Mouse (Mus musculus) hematopoietic stem cell, adult 5-6 weeks (primary cell): ENCODE measurements around the gene Src. TPM values are rescaled to one million over a fixed set of nuclear protein-coding genes. Genes with fewer than 3 reads are reported as not detected.

Experiments used
- ATAC-seq, 2 experiments: fragments of 125-278 bp in 1 of 2; replicated peaks in 1 of 2; 2 replicates each; pipeline ENCODE4 v1.8.0; 2016 to 2017; ENCODE audit warnings: inconsistent platforms in 2 of 2, mild to moderate bottlenecking in 2 of 2, moderate number of reproducible peaks in 2 of 2, low read depth in 1 of 2, moderate TSS enrichment in 1 of 2; ENCODE audit not compliant: low FRiP score in 2 of 2, poor library complexity in 2 of 2, severe bottlenecking in 2 of 2, insufficient read depth in 1 of 2, low TSS enrichment in 1 of 2
- total RNA-seq: library from RNA; stranded (forward); fragments of 172-1452, 232-1000 nt; gene quantifications from 2 replicates; pipeline ENCODE4 v1.2.3, GENCODE M21; 2017

Src gene
- total RNA-seq, 1 experiment from 2014 or later, result 2.6 TPM

DNA sequence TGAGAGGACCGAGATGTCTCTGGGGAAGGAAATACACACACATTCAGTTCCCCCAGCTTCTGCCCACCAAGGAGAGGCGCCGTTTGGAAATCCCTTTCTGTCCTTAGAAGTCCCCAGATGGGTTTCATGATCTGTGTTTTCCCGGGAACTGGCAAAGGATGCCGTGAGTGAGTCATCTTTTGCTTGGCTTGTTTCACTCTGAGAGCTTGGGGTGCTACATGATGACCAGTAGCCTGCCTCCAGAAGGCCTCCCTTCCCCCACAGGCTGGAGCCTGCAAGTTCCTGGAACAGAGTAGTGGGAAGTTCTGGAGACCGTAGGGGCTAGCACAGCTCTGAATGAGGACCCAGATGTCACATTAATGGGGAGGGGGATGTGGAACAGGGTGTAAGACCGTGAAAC lies 10.6 kb upstream of the Src start:
- ATAC-seq, result no peak

DNA sequence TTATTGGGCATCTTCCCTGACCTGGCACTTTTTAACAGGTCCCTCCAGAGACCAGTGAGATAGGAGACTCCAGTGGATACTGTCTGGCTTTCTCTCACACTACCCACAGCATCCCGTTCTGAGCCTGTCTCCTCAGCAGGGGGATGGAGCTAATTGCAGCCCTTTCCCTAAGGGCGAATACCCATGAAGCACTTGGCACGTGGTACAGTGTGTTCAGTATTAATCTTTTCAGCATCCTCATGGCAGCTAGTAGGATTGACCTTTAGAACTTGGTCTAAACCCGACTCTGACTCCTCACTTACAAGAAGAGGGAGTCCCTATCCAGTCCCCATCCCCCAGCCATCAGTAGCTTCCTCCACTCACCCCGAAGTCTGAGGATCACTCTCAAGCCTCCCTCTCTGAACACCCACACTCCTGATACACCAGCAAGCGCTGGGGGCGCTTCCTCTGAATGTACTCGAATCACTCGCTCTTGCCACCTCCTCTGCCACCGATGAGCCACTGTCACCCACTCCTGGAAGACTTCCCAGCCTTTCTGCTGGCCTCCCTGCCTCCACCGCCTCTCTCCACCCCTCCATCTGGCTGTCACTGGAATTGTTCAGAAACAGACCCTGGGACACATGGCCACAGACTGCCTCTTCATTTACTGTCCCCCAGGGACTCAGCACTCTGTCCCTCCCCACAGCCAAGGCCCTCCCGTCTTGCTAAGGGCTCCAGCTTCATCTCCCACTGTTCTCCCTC lies 8.3 kb upstream of the Src start:
- no peak for ATAC-seq

DNA sequence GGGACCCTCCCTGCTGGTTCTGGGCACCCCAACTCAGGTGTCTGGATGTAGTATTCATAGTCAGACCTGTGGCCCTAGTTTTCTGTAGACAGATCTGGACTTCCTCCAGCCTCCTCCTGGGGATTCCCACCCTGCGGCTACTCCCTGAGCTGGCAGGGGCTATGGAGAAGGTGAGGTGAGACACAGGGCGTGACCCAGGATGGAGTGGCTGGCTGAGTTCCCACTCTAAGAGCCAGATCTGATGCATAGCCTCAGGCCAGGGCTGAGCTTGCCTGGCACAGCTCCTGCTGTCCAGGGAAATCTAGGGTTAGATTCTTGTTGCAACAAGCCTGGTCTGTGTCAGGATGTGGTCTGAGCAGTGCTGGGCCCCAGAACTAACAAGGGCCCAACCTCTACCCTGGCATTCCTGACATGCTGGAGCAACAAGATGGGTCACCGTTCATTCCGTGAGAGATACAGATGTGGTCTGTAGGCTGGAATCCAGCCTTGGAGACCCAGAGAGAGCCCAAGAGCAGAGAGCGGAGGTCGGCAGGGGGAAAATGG lies 7.0 kb upstream of the Src start:
- ATAC-seq, result no peak

DNA sequence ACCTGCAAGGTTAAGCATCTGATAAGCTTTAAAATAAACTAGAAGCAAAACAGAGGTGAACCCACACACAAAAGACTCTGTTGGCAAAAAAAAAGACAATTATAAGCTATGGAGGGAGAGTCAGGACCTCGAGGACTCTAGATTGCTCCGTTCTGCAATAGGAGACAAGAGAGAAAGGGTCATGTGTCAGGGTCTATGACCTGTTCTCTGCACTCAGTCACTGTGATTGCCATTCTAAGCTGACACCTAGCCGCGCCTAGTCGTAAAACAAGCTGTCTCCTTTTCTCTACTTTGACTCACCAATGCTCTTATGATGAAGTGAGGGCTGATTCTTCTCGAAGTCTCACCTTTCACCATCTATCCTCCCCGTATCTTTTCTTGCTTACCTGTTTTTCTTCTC lies 5.7 kb upstream of the Src start:
- no peak for ATAC-seq

DNA sequence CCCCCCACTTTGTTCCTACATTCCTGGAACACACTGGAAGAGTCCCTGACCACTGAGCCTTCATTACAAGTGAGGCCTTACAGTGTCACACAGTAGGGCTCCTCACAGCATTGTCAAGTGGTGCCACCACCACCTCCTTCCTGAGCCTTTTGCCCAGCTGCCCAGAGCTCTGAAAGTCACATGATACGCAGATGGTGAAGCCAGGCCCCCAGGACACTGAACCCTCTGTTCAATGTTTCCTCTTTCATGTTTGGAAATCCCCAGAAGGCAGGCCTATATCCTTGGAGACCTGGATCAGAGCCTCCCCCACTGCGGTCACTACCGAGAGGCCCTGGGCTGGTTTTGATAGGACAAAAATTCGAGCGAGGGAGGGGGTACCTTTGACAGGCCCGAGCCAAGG lies 1.0 kb upstream of the Src start:
- ATAC-seq, result no peak

DNA sequence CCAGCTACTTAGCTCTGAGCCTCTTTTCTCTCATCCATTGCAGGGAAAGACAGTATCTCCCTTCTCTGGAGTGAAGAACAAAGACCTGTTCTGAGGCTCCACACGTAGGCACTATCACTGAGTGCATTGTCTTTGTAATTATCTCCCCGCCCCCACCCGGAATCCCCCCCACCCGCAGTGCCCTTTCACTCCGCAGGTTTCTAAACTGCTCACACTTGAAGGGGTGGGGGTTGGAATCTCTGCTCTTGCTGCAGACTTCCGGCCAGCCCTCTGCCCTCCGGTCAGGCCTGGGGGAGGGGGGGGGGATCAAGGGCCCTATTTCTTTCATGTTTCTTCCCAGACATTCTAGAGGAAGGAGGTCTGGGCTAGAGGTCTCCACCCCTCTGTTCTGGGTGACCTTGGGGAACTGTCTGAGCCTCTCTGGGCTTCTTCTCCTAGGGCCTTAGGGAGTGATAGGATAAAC lies 396 bp downstream of the Src start:
- no peak for ATAC-seq

DNA sequence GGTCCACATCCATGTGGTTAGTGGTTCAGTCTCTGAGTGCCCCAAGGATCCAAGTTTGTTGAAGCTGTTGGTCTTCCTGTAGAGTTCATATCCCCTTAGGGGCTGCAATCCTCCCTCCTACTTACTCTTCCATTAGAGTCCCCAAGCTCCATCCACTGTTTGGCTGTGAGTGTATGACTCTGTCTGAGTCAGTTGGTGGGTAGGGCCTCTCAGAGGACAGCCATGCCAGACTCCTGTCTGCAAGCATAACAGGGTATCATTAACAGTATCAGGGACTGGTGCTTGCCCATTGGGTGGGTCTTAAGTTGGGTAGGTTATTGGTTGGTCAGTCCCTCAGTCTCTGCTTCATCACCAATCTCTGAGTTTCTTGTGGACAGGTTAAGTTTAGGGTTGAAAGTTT lies 1.3 kb downstream of the Src start:
- no peak for ATAC-seq

DNA sequence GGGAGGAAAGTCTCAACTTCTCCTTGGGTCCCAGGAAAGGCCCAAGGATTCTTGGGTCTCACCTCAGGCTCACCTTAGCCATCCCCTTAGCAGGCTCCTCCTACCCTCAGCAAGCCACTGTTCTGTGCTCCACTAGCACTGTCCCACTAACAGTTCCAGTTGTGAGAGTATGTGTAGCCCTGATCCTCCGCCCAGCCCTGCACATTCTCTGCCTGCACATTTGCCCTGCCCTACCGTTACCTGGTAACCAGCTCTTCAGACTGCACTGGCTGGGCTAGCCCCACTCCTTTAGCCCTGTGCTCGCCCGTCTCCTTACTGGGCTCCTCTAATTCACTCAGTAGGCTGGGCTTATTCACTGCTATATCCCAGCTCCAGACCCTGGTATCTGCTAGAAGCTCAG lies 2.2 kb downstream of the Src start:
- no peak for ATAC-seq

DNA sequence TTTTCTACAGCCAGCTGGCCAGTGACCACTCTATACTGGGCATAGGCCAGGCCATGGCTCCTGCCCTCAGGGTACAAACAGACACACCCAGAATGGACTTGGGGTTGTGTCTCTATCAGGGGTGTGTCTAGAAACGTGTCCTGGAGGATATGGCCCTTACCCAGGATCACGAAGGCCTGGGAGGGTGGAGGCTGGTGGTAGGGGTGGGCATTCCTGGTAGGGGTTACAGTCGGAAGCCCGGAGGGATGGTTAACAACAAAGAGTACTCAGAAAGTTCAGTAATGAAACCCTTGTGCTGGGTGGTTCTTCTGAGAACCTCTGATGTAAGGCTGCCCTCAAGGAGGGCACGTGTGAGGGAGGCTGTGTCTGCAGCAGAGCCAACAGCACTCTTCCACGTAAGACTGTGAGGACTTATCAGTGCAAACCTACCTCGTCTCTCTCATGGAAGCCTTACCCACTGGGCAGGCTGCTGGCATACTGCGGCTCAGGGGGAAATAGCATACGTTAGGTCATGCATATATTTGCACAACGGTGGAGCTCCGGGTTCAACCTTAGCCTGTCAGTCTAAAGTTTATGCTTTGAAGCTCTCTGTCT lies 3.9 kb downstream of the Src start:
- no peak for ATAC-seq

DNA sequence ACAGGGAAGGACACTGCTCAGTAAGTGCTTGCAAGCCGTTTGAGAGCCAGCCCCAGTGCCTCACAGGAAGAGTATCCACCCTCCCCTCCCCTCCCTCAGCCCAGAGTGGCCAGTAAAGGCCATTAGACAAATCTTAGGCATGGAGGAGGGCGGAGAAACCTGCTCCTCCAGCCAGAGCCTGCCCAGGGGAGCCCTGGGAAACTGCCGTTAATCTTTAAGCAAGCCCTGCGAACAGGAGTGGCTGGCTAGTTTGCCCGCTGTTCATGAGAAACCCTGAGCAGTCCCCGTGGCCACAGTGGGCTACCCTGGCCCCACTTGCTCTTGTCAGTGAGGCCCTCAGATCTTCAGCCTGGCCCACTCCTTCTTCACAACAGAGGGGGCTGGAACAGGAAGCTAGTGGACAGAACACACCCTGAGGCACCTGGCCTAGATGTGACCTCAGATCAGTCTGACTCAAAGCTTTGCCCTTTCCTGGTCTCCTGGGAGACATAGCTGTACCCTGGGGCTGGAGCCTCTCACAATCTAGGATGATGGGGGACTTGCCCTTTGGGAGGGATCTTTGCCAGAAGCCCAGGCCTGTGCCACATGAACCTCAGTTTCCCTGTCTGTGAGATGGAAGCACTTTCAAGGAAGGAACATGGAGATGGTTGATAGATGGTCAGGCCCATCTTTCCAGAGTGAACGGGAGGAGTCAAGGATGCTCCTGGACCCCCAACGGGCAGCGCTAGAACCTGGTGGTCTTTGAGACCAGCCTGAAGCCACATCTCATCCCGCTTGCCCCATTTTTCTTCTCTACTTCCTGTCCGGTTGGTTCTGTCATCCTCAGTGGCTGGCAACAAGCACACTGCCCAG lies 4.8 kb downstream of the Src start:
- no peak for ATAC-seq

DNA sequence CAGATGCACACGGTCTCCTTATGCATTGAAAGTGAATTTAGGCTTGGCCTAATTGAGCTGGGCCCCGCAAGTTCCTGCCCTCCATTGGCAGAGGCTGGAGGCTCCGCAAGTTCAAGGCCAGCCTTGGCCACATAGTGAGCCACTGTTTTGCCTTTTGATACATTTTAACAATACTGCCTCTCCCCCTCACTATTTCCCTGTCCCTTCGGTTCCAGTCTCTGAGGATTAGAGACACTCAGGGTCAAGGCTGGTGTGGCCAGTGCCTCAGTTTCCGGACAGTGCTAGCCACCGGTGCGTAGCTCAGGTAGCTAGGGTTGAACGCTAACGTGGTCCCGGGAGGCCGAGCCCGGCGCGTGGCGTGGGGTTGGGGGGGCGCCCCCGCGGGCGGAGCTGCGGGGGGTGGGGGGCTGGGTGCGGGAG lies 5.5 kb downstream of the Src start:
- ATAC-seq, result no peak

DNA sequence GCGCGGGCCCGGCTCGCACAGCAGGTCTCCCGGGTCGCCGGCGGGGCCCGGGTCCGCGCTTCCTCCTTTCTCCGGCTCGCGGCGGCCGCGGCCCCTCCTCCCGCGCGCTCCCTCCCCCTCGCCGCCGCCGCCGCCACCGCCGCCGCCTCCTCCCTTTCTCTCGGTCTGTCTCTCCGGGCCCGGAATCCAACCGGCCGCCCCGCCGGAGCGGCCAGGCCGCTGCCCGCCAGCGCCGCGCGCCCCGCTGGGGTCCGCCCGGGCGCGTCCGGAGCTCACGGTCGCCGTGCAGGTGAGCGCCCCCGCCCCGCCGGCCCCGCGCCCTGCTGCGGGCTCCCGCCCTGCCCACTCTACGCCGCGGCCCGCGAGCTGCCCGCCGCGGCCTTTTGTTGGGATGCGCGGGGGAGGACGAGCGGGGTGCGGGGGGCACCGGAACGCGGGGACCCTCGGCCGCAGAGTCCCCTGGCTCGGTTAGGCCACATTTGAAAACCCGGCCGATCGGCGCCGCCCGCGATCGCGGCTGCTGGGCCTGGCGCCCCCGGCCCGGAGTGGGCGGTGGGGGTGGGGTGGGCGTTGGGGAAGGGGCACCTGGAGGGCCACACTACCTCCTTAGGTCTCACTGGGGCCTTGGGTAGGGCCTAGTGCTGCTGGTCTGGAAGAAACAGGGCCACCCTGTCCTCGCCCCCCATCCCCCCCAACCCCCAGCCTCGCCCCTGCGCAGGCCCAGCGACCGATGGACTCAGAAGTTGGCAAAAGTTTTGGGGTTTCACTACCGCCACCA lies 6.1 kb downstream of the Src start:
- no peak for ATAC-seq

DNA sequence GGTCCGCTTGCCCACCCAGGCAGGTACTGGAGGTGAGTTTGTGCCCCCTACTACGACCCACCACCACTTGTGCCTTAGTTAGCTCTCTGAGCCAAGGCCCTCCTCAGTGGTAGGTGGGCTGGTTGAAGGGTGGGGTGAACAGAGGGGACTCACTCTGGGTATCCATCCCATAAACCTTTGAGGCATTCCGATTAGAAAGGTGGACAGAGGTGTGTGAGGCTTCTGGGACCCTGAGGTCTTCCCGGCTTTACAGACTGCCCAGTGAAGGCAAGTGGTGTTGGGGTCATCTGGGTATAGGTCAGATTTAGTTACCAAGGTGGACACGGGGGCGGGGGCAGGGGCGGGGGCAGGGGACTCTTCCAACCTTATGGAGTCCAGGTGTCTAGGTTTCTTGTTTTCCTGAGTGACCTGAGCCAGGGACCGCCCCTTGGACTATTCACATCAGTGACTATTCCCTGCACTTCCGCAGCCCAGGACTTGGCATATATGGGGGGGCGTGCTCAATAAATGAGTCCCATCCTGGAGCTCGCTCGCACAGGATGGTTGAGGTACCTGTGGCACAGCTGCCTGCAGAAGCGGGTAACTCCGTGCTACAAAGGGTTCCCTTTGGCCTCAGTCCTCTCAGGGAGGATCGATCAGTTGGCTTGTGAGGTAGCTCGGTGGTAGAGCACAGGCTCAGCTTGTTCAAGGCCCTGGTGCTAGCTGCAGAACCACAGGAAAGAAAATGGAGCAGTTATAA lies 6.8 kb downstream of the Src start:
- no peak for ATAC-seq

DNA sequence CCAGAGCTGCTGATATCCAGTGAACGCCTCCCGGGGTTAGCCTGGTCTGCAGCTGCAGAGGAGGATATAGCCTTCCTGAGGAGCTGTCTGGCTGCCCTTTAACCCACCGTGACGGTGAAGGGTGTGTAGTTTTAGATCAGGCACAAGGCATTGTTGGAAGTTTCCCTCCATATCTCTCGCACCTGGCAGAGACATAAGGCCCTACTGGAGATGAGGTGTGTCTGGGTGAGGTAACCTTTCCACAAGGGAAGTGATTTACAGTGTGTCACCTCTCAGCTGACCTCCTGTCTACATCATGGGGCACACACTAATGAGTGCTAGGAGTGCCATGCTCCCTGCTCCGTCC lies 7.4 kb downstream of the Src start:
- ATAC-seq, result no peak

DNA sequence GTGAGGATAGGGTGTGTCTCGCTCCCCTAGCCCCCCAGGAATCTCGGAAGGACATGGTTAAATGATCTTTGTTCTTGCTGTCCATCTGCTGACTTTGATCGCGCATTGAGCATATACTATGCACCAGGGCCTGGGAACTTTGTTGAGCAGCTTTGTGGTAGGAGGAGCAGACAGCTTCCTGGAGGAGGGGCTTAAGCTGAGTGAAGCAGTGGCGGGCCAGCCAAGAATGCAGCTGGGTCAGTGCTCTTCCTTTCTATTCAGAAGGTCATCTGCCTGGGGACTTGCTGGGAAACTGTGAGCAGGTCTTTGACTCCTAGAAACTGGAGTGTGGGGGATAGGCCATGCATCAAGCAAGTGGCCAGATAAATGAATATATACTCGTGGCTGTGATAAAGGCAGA lies 7.9 kb downstream of the Src start:
- no peak for ATAC-seq

DNA sequence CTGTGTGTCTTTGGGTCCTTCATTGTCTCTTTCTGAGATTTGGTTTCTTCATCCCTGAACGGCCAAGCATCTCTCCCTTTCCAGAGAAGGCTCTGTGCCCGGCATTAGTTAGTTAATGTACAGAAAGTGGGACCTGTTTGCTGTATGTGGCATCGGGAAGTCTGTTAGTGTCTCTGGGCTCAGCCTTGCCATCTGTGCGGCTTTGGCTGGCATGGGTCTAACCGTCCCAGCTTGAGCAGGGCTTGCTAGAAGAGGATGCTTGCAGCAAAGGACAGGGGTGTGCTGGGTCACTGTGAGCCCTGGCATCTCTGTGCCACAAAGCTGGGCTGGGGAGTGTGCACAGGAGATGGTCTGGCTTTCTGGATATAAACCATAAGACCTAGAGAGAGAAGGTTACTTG lies 8.9 kb downstream of the Src start:
- ATAC-seq, result no peak
